Mouse (Mus musculus): ENCODE measurements around the gene Isca1. TPM values are rescaled to one million over a fixed set of nuclear protein-coding genes. Genes with fewer than 3 reads are reported as not detected.
"Not testable (repeated sequence)": the region's sequence is repeated elsewhere in the genome, so short reads cannot be mapped to it uniquely, and the experiment has no call there.

The Isca1 gene
- polyA plus RNA-seq (2016; fragmentation: Nextera tagmentation; extraction: Ambion mirVana) = 93.3 and 93.8 TPM in 2 replicates

- peak; percentile 99 for DNase-seq (ENCODE audit: extremely low spot score, low spot score)
- Histone ChIP-seq H3K4me1 (peaks cover 49% of the 10 kb centered on the region), H3K27ac (peak within 1 kb of the TSS; percentile 91), H3K9me3 (no peaks in the 10 kb centered on the region), H3K4me3 (peak within 1 kb of the TSS; percentile 94), H3K27me3 (ENCODE audit: poor library complexity, severe bottlenecking) (no peaks in the 10 kb centered on the region), H3K36me3 (replicated peaks) (peaks cover 41% of the 10 kb centered on the region)
- WGBS = under 1% methylated on average over 91 of the region's 91 CpGs
Measured at GRCm38 (mm10) chr13:59769296-59770163, at the start of gene Isca1. Gene Isca1, minus strand, starts transcription at chr13:59769810.

DNA sequence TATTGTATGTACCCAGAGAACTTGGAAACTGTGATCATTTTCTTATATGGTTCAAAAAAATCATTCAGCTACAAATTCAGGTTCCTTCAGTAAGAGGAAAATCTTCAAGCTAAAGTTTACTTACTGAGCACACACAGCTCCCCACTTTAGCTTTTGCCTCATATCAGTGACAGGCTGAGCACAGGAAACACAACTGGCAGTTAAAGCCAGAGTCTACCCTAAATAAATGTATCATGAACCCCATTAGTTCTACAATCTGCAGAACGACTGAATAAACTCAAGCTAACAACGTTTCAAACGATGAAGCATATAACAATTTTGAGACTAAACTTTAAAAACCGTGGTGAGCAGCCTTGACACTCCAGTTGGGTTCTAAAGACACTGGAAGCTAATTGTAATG lies 47.7 kb upstream of the Isca1 start:
- Histone ChIP-seq H3K27me3 (ENCODE audit: poor library complexity, severe bottlenecking) (no peaks in the 10 kb centered on the region), H3K27ac (no peak overlapping the region), H3K36me3 (replicated peaks) (peaks cover 71% of the 10 kb centered on the region), H3K4me1 (peaks cover 25% of the 10 kb centered on the region), H3K4me3 (no peak overlapping the region), H3K9me3 (no peaks in the 10 kb centered on the region)
- 92% methylated on average over 4 of the region's 4 CpGs for WGBS
- no peak for DNase-seq (ENCODE audit: extremely low spot score, low spot score)

GRCm38 (mm10) chr13:59814109-59814591 lies 44.5 kb upstream of the Isca1 start:
- 78% methylated on average over 6 of the region's 6 CpGs for WGBS
- Histone ChIP-seq H3K27me3 (ENCODE audit: poor library complexity, severe bottlenecking) (no peaks in the 10 kb centered on the region), H3K27ac (no peak overlapping the region), H3K4me1 (no peaks in the 10 kb centered on the region), H3K9me3 (no peaks in the 10 kb centered on the region), H3K4me3 (no peak overlapping the region), H3K36me3 (replicated peaks) (peaks cover 87% of the 10 kb centered on the region)
- DNase-seq (ENCODE audit: extremely low spot score, low spot score) = no peak

DNA sequence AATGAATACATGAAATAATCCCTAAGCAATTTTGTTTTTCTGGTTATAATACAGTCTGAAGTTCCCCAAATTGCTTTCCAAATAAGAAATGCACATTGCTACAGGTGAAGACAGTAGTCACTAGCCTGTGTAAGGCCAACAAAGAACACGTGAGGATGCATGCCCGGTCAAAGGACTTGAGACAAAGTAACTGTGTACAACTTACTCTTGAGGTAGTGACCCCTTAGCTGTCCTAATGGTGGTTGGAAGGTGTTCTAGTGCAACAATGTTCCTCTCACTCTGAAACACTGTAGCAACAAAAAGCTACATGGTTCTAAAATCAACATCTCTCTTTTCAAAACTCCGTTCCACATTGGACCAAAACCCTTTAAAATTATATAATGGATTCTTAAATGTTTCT lies 42.0 kb upstream of the Isca1 start:
- Histone ChIP-seq H3K4me3 (no peak overlapping the region), H3K27ac (no peak overlapping the region), H3K36me3 (replicated peaks) (peaks cover 96% of the 10 kb centered on the region), H3K4me1 (no peaks in the 10 kb centered on the region), H3K27me3 (ENCODE audit: poor library complexity, severe bottlenecking) (no peaks in the 10 kb centered on the region), H3K9me3 (no peaks in the 10 kb centered on the region)
- 94% methylated on average over 3 of the region's 3 CpGs for WGBS
- no peak for DNase-seq (ENCODE audit: extremely low spot score, low spot score)

- DNase-seq (ENCODE audit: extremely low spot score, low spot score) = no peak
- Histone ChIP-seq H3K4me3 (no peak overlapping the region), H3K9me3 (no peaks in the 10 kb centered on the region), H3K36me3 (replicated peaks) (peaks cover 100% of the 10 kb centered on the region), H3K27me3 (ENCODE audit: poor library complexity, severe bottlenecking) (no peaks in the 10 kb centered on the region), H3K27ac (no peak overlapping the region), H3K4me1 (no peaks in the 10 kb centered on the region)
- 93% methylated on average over 6 of the region's 6 CpGs for WGBS
Measured at GRCm38 (mm10) chr13:59801000-59801399, 31.4 kb upstream of the Isca1 start.

- WGBS = 91% methylated on average over 2 of the region's 2 CpGs
- H3K36me3 ChIP-seq (replicated peaks) = peaks cover 100% of the 10 kb centered on the region
- H3K4me3 ChIP-seq = no peak overlapping the region
Measured at GRCm38 (mm10) chr13:59800077-59800476, 30.5 kb upstream of the Isca1 start.

DNA sequence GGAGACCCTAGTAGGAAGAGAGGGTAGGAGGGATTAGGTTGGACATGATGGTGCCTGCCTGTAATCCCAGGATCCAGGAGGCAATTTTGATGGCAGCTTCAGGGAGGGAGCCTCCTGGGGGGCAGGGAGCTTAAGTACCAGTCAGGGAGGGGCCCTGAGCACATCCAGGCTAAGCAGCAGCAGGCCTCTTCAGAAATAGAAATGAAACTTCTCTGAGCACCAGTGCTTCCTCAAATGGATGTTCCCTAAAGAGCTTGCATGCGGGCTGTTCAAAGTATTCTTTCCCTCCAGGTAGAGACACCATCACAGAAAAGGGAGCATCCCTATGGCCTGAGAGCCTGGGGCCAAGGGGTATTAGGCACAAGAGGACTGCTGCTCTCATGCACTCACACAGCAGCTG lies 28.7 kb upstream of the Isca1 start:
- no peak for DNase-seq (ENCODE audit: extremely low spot score, low spot score)
- peaks cover 100% of the 10 kb centered on the region for H3K36me3 ChIP-seq (replicated peaks)
- no peaks in the 10 kb centered on the region for H3K27me3 ChIP-seq (ENCODE audit: poor library complexity, severe bottlenecking)
- no peaks in the 10 kb centered on the region for H3K9me3 ChIP-seq
- H3K4me1 ChIP-seq = no peaks in the 10 kb centered on the region
- H3K27ac ChIP-seq = no peak overlapping the region
- no peak overlapping the region for H3K4me3 ChIP-seq
- WGBS = 90% methylated on average over 1 of the region's 1 CpGs

More at GRCm38 (mm10) chr13:59800077-59800476, 30.5 kb upstream of the Isca1 start:
- Histone ChIP-seq H3K4me1 (no peaks in the 10 kb centered on the region), H3K9me3 (no peaks in the 10 kb centered on the region), H3K27me3 (ENCODE audit: poor library complexity, severe bottlenecking) (no peaks in the 10 kb centered on the region), H3K27ac (no peak overlapping the region)
- no peak for DNase-seq (ENCODE audit: extremely low spot score, low spot score)

- H3K36me3 ChIP-seq (replicated peaks) = peaks cover 100% of the 10 kb centered on the region
- H3K4me1 ChIP-seq = no peaks in the 10 kb centered on the region
- WGBS = 97% methylated on average over 9 of the region's 9 CpGs
- H3K27me3 ChIP-seq (ENCODE audit: poor library complexity, severe bottlenecking) = no peaks in the 10 kb centered on the region
- no peak for DNase-seq (ENCODE audit: extremely low spot score, low spot score)
- no peaks in the 10 kb centered on the region for H3K9me3 ChIP-seq
- no peak overlapping the region for H3K4me3 ChIP-seq
- H3K27ac ChIP-seq = no peak overlapping the region
Measured at GRCm38 (mm10) chr13:59796466-59796848, 26.8 kb upstream of the Isca1 start.

GRCm38 (mm10) chr13:59795807-59796465 lies 26.3 kb upstream of the Isca1 start:
- DNase-seq (ENCODE audit: extremely low spot score, low spot score) = no peak
- Histone ChIP-seq H3K4me1 (no peaks in the 10 kb centered on the region), H3K4me3 (no peak overlapping the region), H3K9me3 (no peaks in the 10 kb centered on the region), H3K36me3 (replicated peaks) (peaks cover 100% of the 10 kb centered on the region), H3K27me3 (ENCODE audit: poor library complexity, severe bottlenecking) (no peaks in the 10 kb centered on the region), H3K27ac (no peak overlapping the region)
- 93% methylated on average over 6 of the region's 6 CpGs for WGBS

DNA sequence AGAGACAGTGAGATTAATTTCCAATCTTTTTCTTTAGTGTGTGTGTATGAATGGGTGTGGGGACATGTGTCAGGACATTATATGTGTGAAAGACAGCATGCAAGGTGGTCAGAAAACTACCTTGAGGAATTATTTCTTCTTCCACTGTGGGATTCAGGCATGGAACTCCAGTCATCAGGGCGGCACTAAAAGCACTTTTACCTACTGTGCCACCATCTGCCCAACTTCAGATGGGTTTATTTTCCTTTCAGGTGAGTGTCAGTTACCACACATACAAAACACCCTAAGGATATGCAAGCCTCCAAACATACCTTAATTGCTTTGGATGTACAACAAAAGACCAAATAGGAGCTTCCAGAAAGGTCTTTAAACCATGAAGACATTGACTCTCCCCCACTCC lies 25.2 kb upstream of the Isca1 start:
- DNase-seq (ENCODE audit: extremely low spot score, low spot score) = no peak
- H3K36me3 ChIP-seq (replicated peaks) = peaks cover 100% of the 10 kb centered on the region
- H3K4me3 ChIP-seq = no peak overlapping the region
- 88% methylated on average over 1 of the region's 1 CpGs for WGBS
- no peaks in the 10 kb centered on the region for H3K9me3 ChIP-seq
- no peaks in the 10 kb centered on the region for H3K4me1 ChIP-seq
- no peak overlapping the region for H3K27ac ChIP-seq
- H3K27me3 ChIP-seq (ENCODE audit: poor library complexity, severe bottlenecking) = no peaks in the 10 kb centered on the region

GRCm38 (mm10) chr13:59782145-59782544 lies 12.5 kb upstream of the Isca1 start, which contains the start of gene Gm49354:
Gene Gm49354, minus strand, starts transcription at chr13:59782245.
- Histone ChIP-seq H3K4me3 (no peak within 1 kb of the TSS), H3K9me3 (no peaks in the 10 kb centered on the region), H3K4me1 (no peaks in the 10 kb centered on the region), H3K27me3 (ENCODE audit: poor library complexity, severe bottlenecking) (no peaks in the 10 kb centered on the region), H3K36me3 (replicated peaks) (peaks cover 99% of the 10 kb centered on the region), H3K27ac (no peak within 1 kb of the TSS)
- no peak for DNase-seq (ENCODE audit: extremely low spot score, low spot score)
- 96% methylated on average over 7 of the region's 7 CpGs for WGBS

- not testable (repeated sequence) for DNase-seq (ENCODE audit: extremely low spot score, low spot score); H3K4me1 ChIP-seq; H3K27me3 ChIP-seq (ENCODE audit: poor library complexity, severe bottlenecking); H3K9me3 ChIP-seq; H3K27ac ChIP-seq; H3K4me3 ChIP-seq
- H3K36me3 ChIP-seq (replicated peaks) = peaks cover 99% of the 10 kb centered on the region
- 90% methylated on average over 1 of the region's 1 CpGs for WGBS
Measured at GRCm38 (mm10) chr13:59779744-59780264, 10.2 kb upstream of the Isca1 start.

- no peak overlapping the region for H3K27ac ChIP-seq
- no peaks in the 10 kb centered on the region for H3K4me1 ChIP-seq
- WGBS = 88% methylated on average over 4 of the region's 4 CpGs
- no peaks in the 10 kb centered on the region for H3K9me3 ChIP-seq
- H3K4me3 ChIP-seq = no peak overlapping the region
- H3K36me3 ChIP-seq (replicated peaks) = peaks cover 96% of the 10 kb centered on the region
- no peaks in the 10 kb centered on the region for H3K27me3 ChIP-seq (ENCODE audit: poor library complexity, severe bottlenecking)
- no peak for DNase-seq (ENCODE audit: extremely low spot score, low spot score)
Measured at GRCm38 (mm10) chr13:59779213-59779612, 9.6 kb upstream of the Isca1 start.

Data from forebrain, embryonic 10.5 days (tissue).